ENCODE assay signal across 34 mouse cellular contexts in the genomic region with DNA sequence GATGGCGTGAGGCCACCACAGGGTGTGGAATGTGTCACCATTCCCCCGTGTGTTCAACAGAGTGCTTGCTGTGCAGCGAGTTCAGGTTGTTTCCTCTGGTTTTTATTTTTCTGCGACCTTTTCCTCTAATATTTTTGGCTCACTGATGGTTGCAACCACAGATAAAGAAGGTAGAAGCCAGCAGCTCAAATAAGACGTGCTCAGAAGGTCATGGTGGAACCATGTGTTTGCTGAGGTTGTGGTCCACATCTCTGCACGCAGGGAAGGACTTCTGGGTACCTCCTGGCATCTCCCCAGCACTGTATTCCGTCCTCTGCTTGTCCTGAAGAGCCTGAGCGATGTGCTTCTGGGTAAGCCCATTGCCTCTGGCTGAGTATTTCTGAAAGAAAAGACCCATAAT. TPM values are rescaled to one million over a fixed set of nuclear protein-coding genes. Genes with fewer than 3 reads are reported as not detected.
"Had no signal": no experiment of that assay in that cellular context is flagged by ENCODE, and none has a peak within 500 bp of the region (broad histone marks: within the 10 kb centered on the region; RNA-seq: fewer than 3 reads in every experiment).

No protein-coding gene starts in this region.

- H3K36me3 ChIP-seq: heart, embryonic 12.5 days; hindbrain, embryonic 10.5 days; hindbrain, embryonic 12.5 days; intestine, embryonic 15.5 days; limb, embryonic 12.5 days; liver, embryonic 12.5 days had no signal

- H3K9ac ChIP-seq: heart, embryonic 12.5 days; hindbrain, embryonic 12.5 days; hindbrain, embryonic 14.5 days; intestine, embryonic 15.5 days; limb, embryonic 12.5 days; liver, embryonic 12.5 days; liver, embryonic 14.5 days had no signal

- H3K4me1 ChIP-seq: heart, embryonic 12.5 days; limb, embryonic 12.5 days; liver, embryonic 12.5 days had no signal

- H3K4me2 ChIP-seq: heart, embryonic 12.5 days; hindbrain, embryonic 12.5 days; hindbrain, embryonic 14.5 days; intestine, embryonic 15.5 days; limb, embryonic 12.5 days; liver, embryonic 12.5 days had no signal

- H3K4me3 ChIP-seq: gastrocnemius, adult 2 months; heart, adult 2 months; heart, embryonic 12.5 days; hindbrain, embryonic 10.5 days; hindbrain, embryonic 12.5 days; intestine, embryonic 15.5 days; layer of hippocampus, adult 2 months; left cerebral cortex, adult 2 months; limb, embryonic 12.5 days; liver, embryonic 12.5 days had no signal

- H3K27ac ChIP-seq: gastrocnemius, adult 2 months; heart, adult 2 months; hindbrain, embryonic 10.5 days; hindbrain, embryonic 12.5 days; hindbrain, embryonic 14.5 days; intestine, embryonic 15.5 days; layer of hippocampus, adult 2 months; left cerebral cortex, adult 2 months; limb, embryonic 12.5 days; liver, embryonic 14.5 days had no signal

- ATAC-seq: hindbrain, embryonic 16.5 days; inflammation-experienced regulatory T-cells, adult 6 months; intestine, embryonic 15.5 days; intestine, postnatal 0 days; liver, embryonic 12.5 days had no signal

- DNase-seq: gastrocnemius, adult 2 months; gastrocnemius, postnatal 10 days; gastrocnemius, postnatal 25 days; heart, adult 2 months; heart, postnatal 10 days; heart, postnatal 4 days; kidney, adult 18-20 months; kidney, adult 8-10 months; kidney, postnatal 10 days; kidney, postnatal 25 days; kidney, postnatal 4 days had no signal

- H3K9me3 ChIP-seq: heart, embryonic 12.5 days; hindbrain, embryonic 10.5 days; hindbrain, embryonic 12.5 days; intestine, embryonic 15.5 days; limb, embryonic 12.5 days; liver, embryonic 12.5 days had no signal

RNA-seq across cellular contexts. Expression of a gene that starts 1.6 kb away (rescaled TPM):
- total RNA-seq: granulocyte monocyte progenitor cell, adult 5-6 weeks had no signal
- polyA plus RNA-seq: inflammation-experienced regulatory T-cells, adult 6 months had no signal

RNA-seq across cellular contexts. Expression of a gene that starts 5.9 kb away (rescaled TPM):
- total RNA-seq: gastrocnemius, adult 2 months; gastrocnemius, postnatal 10 days; gastrocnemius, postnatal 25 days; gastrocnemius, postnatal 4 days; granulocyte monocyte progenitor cell, adult 5-6 weeks; heart, adult 2 months; heart, postnatal 10 days; heart, postnatal 25 days; heart, postnatal 4 days had no signal
- polyA plus RNA-seq: heart, adult 2 months; heart, embryonic 12.5 days; heart, embryonic 14.5 days; heart, embryonic 16.5 days; hindbrain, embryonic 10.5 days; inflammation-experienced regulatory T-cells, adult 6 months; kidney, embryonic 14.5 days; limb, embryonic 12.5 days had no signal

RNA-seq across cellular contexts. Expression of a gene that starts 29.8 kb away (rescaled TPM):
- total RNA-seq: gastrocnemius, adult 2 months; granulocyte monocyte progenitor cell, adult 5-6 weeks; layer of hippocampus, adult 2 months; layer of hippocampus, postnatal 10 days; layer of hippocampus, postnatal 25 days; left cerebral cortex, postnatal 14 days; left cerebral cortex, postnatal 36 days had no signal
- polyA plus RNA-seq: heart, embryonic 12.5 days; heart, embryonic 14.5 days; hindbrain, embryonic 12.5 days; hindbrain, embryonic 14.5 days had no signal
